Mouse (Mus musculus): ENCODE results near the gene Cers5. TPM values are rescaled to one million over a fixed set of nuclear protein-coding genes. Genes with fewer than 3 reads are reported as not detected.

The Cers5 gene
- polyA plus RNA-seq, 1 experiment from 2014 or later, result 32.3 TPM

DNA sequence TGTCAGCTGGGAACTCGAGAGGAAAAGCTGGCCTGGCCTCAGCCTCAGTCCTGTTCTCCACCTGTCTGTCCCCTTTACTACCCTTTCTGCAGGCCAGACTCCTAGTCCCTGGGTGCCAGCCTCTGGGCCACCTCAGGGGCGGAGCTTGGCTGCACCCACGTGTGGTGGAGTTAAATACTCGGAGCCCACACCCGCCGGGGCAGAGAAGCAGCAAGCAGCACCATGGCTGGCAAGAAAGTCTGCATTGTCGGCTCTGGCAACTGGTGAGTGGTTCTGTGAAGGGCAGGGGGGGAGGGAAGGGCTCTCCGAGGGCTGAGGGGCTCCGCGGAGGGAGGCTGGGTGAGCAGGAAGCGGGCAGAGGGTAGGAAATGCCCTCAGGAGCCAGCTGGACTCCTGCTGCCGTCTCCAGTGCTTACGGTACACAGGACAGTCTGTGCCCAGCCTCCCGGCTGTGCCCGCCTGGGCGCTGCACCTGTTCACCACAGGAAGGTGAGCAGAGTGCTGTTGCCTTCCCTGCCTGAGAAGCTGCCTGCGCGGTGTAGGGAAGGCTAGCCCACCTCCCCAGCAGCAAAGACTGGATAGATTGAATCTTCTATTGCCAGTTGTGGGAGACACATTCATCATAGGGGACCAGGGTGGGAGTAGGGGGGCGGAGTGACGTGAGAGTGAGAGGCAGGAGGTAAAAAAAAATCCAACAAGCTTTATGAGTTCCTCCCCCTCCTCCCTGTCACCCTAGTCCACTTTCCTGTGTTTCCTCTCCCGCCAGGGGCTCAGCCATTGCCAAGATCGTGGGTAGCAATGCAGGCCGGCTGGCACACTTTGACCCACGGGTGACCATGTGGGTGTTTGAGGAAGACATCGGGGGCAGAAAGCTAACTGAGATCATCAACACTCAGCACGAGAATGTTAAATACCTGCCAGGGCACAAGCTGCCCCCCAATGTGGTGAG is 55.0 kb downstream of the Cers5 start, which contains the start of gene Gpd1:
Gene Gpd1 (plus strand): TSS at position 130 of the 949 bp plus-strand sequence.
- peak within 1 kb of the TSS; percentile 14; the same call in 1 of the 2 replicates for H3K4me2 ChIP-seq
- H3K4me1 ChIP-seq (replicated peaks; ENCODE audit: control insufficient read depth, insufficient read depth, low read length), result peaks cover 9% of the 10 kb centered on the region; the same call in 1 of the 2 replicates

DNA sequence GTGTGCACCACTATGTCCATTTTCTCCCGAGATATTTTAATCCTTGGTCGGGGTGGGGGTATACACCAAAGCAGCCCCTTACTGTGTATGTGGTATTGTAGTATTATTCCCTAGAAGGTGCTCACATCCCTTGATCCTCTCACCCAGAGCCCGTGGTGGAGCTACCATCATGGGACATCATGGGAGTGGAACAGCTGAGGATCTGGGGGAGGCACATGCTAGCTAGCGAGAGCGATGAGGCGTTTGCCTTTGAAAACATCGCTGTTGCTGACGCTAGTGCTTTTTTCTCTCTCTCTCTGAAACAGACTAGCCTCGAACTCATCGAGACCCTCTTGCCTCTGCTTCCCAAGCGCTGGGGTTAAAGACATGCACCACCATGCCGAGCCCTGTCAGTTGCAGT is 55.9 kb downstream of the Cers5 start:
- no peak overlapping the region for H3K4me2 ChIP-seq
- H3K9ac ChIP-seq (ENCODE audit: low read depth, low read length), result no peak overlapping the region
- no peak overlapping the region for H3K4me3 ChIP-seq (ENCODE audit: low read depth, low read length)
- peaks cover 6% of the 10 kb centered on the region; the same call in 1 of the 2 replicates for H3K4me1 ChIP-seq (replicated peaks; ENCODE audit: control insufficient read depth, insufficient read depth, low read length)
- no peak overlapping the region for H3K27ac ChIP-seq (ENCODE audit: low read depth, low read length)
- ATAC-seq (replicated peaks; ENCODE audit: low FRiP score) (no peak), DNase-seq (ENCODE audit: low spot score) (no peak)
- no peaks in the 10 kb centered on the region for H3K27me3 ChIP-seq (replicated peaks; ENCODE audit: control insufficient read depth, insufficient read depth, low read length)
- peaks cover 16% of the 10 kb centered on the region for H3K36me3 ChIP-seq (ENCODE audit: control insufficient read depth, insufficient read depth, low read length)
- 81% methylated on average over 12 of the region's 12 CpGs for WGBS
- no peaks in the 10 kb centered on the region for H3K9me3 ChIP-seq (ENCODE audit: control insufficient read depth, low read length)

More for the DNA sequence above, 55.0 kb downstream of the Cers5 start, which contains the start of gene Gpd1:
- Histone ChIP-seq H3K9me3 (ENCODE audit: control insufficient read depth, low read length) (no peaks in the 10 kb centered on the region), H3K27me3 (replicated peaks; ENCODE audit: control insufficient read depth, insufficient read depth, low read length) (no peaks in the 10 kb centered on the region), H3K9ac (ENCODE audit: low read depth, low read length) (no peak within 1 kb of the TSS), H3K4me3 (ENCODE audit: low read depth, low read length) (no peak within 1 kb of the TSS), H3K36me3 (ENCODE audit: control insufficient read depth, insufficient read depth, low read length) (peaks cover 16% of the 10 kb centered on the region), H3K27ac (ENCODE audit: low read depth, low read length) (0 out of 2 replicates have a peak within 1 kb of the TSS, but pooled peaks have one; percentile 16)
- no peak for ATAC-seq (replicated peaks; ENCODE audit: low FRiP score)
- 70% methylated on average over 26 of the region's 26 CpGs for WGBS
- no peak for DNase-seq (ENCODE audit: low spot score)

DNA sequence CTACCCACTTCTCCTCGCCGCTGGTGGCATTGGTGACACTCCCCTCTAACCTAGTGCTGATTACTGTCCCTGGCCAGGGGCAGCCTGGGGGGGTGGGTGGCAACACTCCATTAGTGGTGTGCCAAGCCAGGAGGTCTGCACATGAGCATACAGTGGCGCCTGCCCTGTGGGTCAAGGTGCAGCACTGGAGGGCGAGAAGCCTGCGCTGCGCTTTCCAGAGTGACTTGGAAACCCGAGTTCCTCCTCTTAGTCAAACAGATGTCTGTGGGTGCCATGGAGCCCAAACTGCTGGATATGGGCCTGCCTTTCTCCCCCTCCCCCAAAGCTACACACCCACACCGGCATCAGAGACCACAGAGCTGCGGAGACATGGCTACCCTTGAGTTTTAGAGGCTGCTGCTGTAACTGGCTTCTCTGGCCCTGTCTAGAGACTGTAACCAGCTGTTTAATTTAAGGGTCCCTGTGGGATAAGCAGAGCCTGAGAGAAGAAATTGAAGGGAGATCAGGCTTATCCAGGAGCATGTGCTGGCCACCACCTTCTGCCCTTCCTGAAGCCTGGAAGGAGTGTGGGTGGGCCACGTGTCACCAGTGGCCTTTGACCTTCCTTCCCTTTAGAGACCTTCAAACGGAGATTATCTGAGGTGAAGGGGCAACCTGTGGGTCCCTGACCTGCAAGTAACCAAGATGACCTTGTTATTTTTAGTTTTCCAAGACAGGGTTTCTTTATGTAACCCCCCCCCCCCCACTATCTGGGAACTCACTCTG is 56.5 kb downstream of the Cers5 start:
- peaks cover 22% of the 10 kb centered on the region for H3K36me3 ChIP-seq (ENCODE audit: control insufficient read depth, insufficient read depth, low read length)
- 73% methylated on average over 11 of the region's 11 CpGs for WGBS
- ATAC-seq (replicated peaks; ENCODE audit: low FRiP score) (no peak), DNase-seq (ENCODE audit: low spot score) (no peak)
- peaks cover 6% of the 10 kb centered on the region; the same call in 1 of the 2 replicates for H3K4me1 ChIP-seq (replicated peaks; ENCODE audit: control insufficient read depth, insufficient read depth, low read length)
- no peak overlapping the region for H3K4me3 ChIP-seq (ENCODE audit: low read depth, low read length)
- H3K9me3 ChIP-seq (ENCODE audit: control insufficient read depth, low read length), result no peaks in the 10 kb centered on the region
- H3K4me2 ChIP-seq, result no peak overlapping the region
- H3K27me3 ChIP-seq (replicated peaks; ENCODE audit: control insufficient read depth, insufficient read depth, low read length), result no peaks in the 10 kb centered on the region
- H3K9ac ChIP-seq (ENCODE audit: low read depth, low read length), result peak overlapping the region; percentile 30; the same call in 1 of the 2 replicates
- 0 out of 2 replicates have a peak overlapping the region, but pooled peaks have one; percentile 16 for H3K27ac ChIP-seq (ENCODE audit: low read depth, low read length)

DNA sequence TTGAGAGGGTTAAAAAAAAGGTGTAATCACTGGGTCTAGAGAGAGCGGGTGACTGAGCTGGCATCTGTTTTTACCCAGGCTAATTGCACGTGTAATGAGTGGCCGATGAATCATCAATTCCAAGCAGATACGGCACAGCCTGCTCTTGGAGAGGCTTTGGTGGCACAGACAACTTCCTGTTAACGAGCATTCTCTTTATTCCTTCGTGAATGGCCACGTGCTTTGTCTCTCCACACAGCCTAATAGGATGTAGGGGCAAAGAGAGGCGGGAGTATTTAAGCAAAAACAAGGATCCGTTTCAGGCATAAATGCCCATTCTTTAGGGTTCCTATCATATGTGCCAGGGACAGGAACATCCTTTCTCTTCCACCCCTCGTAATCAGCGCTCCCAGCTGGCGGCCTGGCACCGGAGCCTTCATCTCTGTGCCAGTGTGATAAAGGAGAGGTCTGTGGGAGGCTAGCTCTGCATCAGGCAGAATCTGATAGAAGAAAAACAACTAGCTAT is 57.3 kb downstream of the Cers5 start:
- no peak for DNase-seq (ENCODE audit: low spot score)
- Histone ChIP-seq H3K9ac (ENCODE audit: low read depth, low read length) (peak overlapping the region; percentile 30; the same call in 1 of the 2 replicates), H3K9me3 (ENCODE audit: control insufficient read depth, low read length) (no peaks in the 10 kb centered on the region), H3K27ac (ENCODE audit: low read depth, low read length) (no peak overlapping the region), H3K36me3 (ENCODE audit: control insufficient read depth, insufficient read depth, low read length) (peaks cover 28% of the 10 kb centered on the region), H3K4me1 (replicated peaks; ENCODE audit: control insufficient read depth, insufficient read depth, low read length) (peaks cover 6% of the 10 kb centered on the region; the same call in 1 of the 2 replicates), H3K27me3 (replicated peaks; ENCODE audit: control insufficient read depth, insufficient read depth, low read length) (no peaks in the 10 kb centered on the region), H3K4me2 (no peak overlapping the region), H3K4me3 (ENCODE audit: low read depth, low read length) (no peak overlapping the region)
- 74% methylated on average over 13 of the region's 13 CpGs for WGBS
- ATAC-seq (replicated peaks; ENCODE audit: low FRiP score), result no peak

DNA sequence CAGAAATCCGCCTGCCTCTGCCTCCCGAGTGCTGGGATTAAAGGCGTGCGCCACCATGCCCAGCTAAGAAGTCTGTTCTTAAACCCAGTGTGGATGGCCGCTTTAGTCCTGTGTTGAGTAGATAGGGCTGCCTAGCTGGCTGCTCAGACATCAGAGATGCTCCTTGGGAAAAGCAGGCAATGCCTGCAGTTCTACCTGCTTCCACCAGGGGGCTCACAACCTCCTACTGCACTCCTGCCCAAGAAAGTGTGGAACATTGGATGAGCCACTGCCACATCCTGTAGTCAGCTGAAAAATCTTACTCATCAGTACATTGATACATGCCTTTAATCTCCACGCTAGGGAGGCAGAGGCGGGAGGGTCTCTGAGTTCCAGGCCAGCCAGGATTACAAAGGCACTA is 57.8 kb downstream of the Cers5 start:
- Histone ChIP-seq H3K9me3 (ENCODE audit: control insufficient read depth, low read length) (no peaks in the 10 kb centered on the region), H3K27me3 (replicated peaks; ENCODE audit: control insufficient read depth, insufficient read depth, low read length) (no peaks in the 10 kb centered on the region), H3K4me1 (replicated peaks; ENCODE audit: control insufficient read depth, insufficient read depth, low read length) (peaks cover 6% of the 10 kb centered on the region; the same call in 1 of the 2 replicates), H3K27ac (ENCODE audit: low read depth, low read length) (no peak overlapping the region), H3K9ac (ENCODE audit: low read depth, low read length) (no peak overlapping the region), H3K4me2 (no peak overlapping the region), H3K36me3 (ENCODE audit: control insufficient read depth, insufficient read depth, low read length) (peaks cover 32% of the 10 kb centered on the region), H3K4me3 (ENCODE audit: low read depth, low read length) (no peak overlapping the region)
- DNase-seq (ENCODE audit: low spot score) (no peak), ATAC-seq (replicated peaks; ENCODE audit: low FRiP score) (0 out of 2 replicates have a peak, but pooled peaks have one; percentile 16)
- WGBS, result 41% methylated on average over 7 of the region's 7 CpGs

DNA sequence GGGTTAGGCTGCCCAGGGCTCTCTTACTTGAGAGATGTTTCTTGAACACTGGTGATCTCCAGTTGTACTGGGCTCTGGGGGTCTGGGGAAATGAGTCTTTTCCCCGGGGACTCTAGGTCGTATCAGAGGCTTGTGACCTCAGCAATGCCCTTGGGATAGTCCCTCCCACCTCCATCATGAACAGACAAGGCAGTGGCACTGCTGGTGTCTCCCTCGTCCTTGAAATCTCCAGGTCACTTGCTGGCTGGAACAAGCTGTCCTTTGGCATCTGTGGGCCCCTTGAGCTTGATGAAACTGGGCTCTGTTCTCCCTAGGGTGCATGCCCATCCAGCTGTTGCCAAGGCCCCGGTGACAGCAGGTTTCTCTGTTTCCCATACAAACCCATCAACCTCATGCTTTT is 58.5 kb downstream of the Cers5 start:
- no peak for ATAC-seq (replicated peaks; ENCODE audit: low FRiP score)

DNA sequence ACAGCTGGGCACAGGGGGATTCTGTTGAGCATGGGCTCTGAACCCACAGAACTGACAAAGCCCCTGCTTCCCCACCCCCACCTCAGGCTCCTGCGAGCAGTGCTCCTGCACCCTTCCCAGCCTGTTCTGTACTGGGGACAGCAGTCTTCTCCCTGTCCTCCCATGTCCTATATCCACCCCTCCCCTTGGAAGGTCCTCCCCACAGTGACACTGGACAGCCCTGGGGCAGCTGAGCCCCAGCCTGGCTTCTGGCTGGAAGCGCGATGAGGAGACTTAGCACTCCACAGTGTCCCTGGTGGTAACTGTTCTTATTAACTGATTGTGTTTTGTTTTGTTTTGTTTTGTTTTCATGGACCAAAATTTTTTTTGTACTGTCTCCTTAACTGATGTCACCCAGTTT is 59.1 kb downstream of the Cers5 start:
- H3K4me3 ChIP-seq (ENCODE audit: low read depth, low read length), result no peak overlapping the region
- DNase-seq (ENCODE audit: low spot score), result no peak
- H3K27me3 ChIP-seq (replicated peaks; ENCODE audit: control insufficient read depth, insufficient read depth, low read length), result no peaks in the 10 kb centered on the region
- no peaks in the 10 kb centered on the region for H3K9me3 ChIP-seq (ENCODE audit: control insufficient read depth, low read length)
- 93% methylated on average over 3 of the region's 3 CpGs for WGBS
- no peak overlapping the region for H3K27ac ChIP-seq (ENCODE audit: low read depth, low read length)
- peaks cover 6% of the 10 kb centered on the region; the same call in 1 of the 2 replicates for H3K4me1 ChIP-seq (replicated peaks; ENCODE audit: control insufficient read depth, insufficient read depth, low read length)
- H3K9ac ChIP-seq (ENCODE audit: low read depth, low read length), result no peak overlapping the region
- no peak overlapping the region for H3K4me2 ChIP-seq
- H3K36me3 ChIP-seq (ENCODE audit: control insufficient read depth, insufficient read depth, low read length), result peaks cover 42% of the 10 kb centered on the region
- ATAC-seq (replicated peaks; ENCODE audit: low FRiP score), result no peak

More for the DNA sequence above, 58.5 kb downstream of the Cers5 start:
- no peaks in the 10 kb centered on the region for H3K9me3 ChIP-seq (ENCODE audit: control insufficient read depth, low read length)
- H3K4me1 ChIP-seq (replicated peaks; ENCODE audit: control insufficient read depth, insufficient read depth, low read length), result peaks cover 6% of the 10 kb centered on the region; the same call in 1 of the 2 replicates
- no peaks in the 10 kb centered on the region for H3K27me3 ChIP-seq (replicated peaks; ENCODE audit: control insufficient read depth, insufficient read depth, low read length)
- DNase-seq (ENCODE audit: low spot score), result no peak
- no peak overlapping the region for H3K9ac ChIP-seq (ENCODE audit: low read depth, low read length)
- H3K4me2 ChIP-seq, result no peak overlapping the region
- 69% methylated on average over 4 of the region's 4 CpGs for WGBS
- no peak overlapping the region for H3K4me3 ChIP-seq (ENCODE audit: low read depth, low read length)
- no peak overlapping the region for H3K27ac ChIP-seq (ENCODE audit: low read depth, low read length)
- H3K36me3 ChIP-seq (ENCODE audit: control insufficient read depth, insufficient read depth, low read length), result peaks cover 36% of the 10 kb centered on the region
